Mouse (Mus musculus) ES-Bruce4 (cell line): ENCODE measurements around the gene Gm9507.

ENCODE experiments used
- CTCF ChIP-seq: IDR thresholded peaks from one replicate; pipeline ENCODE4 v1.8.1; 2011; ENCODE audit warnings: low read depth, low read length
- EP300 ChIP-seq: IDR thresholded peaks from 2 replicates; pipeline ENCODE4 v1.6.1; 2011; ENCODE audit warnings: low read depth, low read length; ENCODE audit not compliant: insufficient read depth
- POLR2A ChIP-seq: IDR thresholded peaks from one replicate; pipeline ENCODE4 v1.8.1; 2011; ENCODE audit warnings: low read length; ENCODE audit not compliant: insufficient read depth

DNA sequence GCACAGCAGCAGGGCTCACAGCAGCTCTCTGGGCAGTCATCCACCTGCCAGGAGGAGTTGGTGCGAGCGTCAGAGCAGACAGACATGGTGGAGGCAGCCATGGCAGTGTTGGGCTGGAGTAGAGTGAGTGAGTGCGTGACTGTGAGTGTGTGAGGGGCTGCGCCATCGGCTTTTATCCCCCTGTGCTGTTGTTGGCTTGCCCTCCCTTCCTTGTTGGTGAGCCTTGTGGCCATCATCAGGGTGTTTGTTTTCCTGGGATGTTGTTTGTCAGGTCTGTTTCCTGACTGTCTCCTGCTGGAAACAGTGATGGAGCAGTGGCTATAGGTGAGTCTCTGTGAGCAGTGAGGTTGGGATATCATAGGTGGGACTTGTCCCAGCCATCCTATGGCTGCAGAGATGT, at the start of gene Gm9507:
- no peak for TF ChIP-seq CTCF
- TF ChIP-seq POLR2A: no peak
- no peak for TF ChIP-seq EP300
